Mouse (Mus musculus): ENCODE results near the gene Anpep.
"Not testable (repeated sequence)": the region's sequence is repeated elsewhere in the genome, so short reads cannot be mapped to it uniquely, and the experiment has no call there.

The Anpep gene

DNA sequence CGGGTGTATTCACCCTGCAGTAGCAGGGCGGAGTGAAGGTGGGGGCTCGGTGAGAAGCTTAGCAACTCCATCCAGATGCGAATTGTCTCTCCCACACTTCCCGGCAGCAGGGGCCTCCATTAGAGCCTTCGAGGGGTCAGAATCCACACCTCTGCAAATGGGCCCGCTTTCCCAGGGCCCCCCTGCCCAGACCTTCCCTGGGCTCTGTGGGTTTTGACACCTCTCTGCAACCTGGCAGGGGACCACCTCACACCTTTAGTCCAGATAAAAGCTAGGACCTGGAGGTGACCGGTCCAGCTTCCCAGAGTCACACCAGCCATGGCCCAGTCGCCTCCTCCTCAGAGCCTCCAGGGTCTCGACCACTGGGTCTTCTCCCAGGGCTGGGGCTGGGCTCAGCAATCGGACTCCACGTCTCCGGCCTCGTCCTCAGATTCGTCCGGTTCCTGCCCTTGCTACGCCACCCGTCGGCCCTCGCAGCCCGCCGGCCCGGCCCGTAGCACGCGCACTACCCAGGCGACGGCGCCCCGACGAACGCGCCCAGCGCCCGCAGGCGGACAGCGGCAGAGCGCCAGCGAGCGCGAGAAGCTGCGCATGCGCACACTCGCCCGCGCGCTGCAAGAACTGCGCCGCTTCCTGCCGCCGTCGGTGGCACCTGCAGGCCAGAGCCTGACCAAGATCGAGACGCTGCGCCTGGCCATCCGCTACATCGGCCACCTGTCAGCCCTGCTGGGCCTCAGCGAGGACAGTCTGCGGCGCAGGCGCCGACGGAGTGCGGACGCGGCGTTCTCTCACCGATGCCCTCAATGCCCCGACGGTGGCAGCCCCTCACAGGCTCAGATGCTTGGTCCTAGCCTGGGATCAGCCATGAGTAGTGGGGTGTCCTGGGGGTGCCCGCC is 50.0 kb downstream of the Anpep start, which contains the start of gene Mesp2:
Gene Mesp2, plus strand, starts transcription at position 117 of the 896 bp plus-strand sequence.
- DNase-seq = peak; percentile 20 to 42

DNA sequence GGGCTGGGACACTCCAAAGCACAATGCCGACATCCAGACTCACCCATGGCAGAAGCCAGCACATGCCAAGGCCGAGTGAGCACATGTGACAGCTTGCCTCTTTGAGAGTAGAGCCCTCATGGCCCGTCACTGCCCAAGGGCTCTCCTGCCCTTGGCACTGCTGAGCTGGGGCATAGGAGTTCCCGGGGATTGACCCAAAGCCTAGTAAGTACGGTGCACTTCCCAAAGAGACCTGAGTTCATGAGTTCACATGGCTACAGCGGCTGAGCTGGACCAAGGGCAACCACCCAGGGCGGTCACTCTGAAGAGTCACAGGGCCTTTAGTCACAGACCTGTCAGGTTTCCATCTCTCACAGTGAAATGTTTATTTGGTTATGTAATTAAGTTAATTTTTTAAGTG is 52.3 kb downstream of the Anpep start:
- no peak for DNase-seq

DNA sequence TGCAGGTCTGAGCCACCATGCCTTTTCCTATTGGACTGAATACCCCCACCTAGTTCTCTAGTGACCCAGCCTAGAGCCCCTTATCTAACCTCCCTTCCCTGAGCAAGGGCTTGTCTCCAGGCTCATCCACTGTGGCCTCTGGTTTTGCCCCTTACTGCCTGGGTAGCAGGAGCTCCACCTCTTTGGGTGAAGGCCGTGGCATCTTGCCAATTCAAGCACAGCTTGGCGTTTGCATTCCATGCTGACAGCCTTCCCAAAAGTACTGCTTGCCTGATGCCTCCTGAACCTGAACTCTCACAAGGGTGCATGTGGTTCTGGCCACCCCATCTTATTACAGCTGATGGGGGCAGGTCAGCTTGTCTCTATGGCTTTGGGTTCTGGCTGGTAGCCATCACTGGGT is 57.0 kb downstream of the Anpep start:
- no peak for DNase-seq

DNA sequence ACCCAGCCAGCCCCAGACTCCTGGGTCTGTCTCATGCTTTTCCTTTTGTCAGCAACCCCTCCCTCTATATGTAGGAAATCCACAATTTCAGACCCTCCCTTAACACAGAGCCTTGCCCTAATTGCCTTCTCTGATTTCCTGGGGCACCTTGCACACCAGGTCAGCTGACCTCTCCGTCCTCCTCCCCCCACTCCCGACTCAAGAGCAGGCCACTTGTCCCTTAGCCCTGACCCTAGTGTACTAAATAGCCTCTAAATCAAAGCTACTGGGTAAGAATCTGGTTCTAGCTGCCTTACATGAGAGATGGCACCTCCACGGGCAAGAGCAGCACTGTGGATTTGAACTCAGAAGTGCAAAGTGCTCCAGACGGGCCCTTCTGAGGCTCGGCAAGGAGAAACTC is 58.8 kb downstream of the Anpep start:
- no peak for DNase-seq

DNA sequence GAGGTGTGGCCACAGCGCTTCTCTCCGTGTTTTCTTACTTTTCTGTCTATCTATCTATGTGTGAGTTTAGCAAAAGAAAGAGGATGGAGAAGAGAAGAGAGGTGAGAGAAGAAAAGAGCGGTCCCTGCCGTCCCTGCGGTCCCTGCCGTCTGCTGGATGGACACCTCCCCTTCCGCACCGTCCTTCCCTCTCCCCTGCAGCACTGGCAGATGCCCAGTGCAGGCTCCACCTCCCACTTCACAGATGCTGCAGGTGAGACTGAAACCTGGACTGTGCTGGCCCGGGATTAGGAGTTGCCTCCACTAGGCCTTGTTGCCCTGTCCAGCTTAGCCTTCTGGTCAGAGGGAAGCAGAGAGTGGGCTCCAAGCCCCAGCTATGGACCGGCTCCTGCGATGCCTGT is 59.5 kb downstream of the Anpep start:
- no peak for DNase-seq

DNA sequence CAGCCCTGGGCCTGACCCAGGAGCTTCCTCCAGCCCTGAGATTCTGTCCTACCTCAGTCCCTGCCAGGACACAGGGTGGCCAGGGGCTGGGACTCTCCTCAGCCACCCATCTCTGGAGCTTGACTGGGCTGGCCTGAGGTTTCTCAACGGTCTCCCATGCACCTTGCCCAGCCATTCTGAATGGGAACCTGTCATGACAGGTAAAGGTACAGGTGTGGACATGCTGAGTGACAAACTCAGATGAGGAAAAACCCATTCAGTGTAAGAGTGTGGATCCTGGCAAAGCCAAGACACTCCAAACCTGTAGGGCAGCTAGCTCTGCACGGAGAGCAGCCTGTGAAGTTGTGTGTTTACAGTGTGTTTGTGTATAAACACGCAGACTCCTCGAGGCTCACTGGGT is 60.5 kb downstream of the Anpep start:
- DNase-seq = no peak

DNA sequence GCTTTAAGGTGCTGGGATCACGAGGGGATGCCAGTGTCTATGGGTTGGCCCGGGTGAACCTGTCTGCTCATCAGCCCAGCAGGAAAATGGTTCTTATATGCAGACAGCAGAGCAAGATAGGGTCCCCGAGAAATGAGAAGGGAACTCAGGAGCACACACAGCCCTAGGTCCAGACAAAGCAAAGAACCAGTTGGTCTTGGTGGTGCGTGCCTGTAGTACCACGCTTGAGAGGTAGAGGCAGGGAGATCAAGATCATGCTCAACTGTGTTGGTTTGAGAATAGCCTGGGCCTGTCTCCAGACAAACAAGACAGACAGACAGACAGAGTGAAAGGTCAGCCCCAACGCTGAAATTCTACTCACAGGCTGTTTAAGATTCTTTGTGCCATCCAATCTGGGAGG is 61.4 kb downstream of the Anpep start:
- no peak for DNase-seq

DNA sequence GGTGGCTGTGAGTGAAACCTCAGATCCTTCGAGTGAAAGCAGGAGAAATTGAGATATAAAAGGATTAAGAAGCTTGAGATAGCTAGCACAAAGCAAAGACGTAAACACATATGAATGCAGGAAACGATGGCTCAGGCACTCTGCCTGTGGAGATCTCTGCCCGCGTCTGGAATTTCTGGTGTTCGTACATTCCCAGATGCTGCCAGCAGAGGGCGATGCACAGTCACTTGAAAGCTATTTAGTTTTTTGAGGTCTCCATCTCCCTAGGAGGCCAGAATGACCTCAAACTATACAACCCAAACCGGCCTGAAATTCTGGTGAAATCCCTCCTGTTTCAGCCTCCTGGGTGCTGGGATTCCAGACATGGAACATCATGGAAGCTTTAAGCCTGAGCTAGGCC is 61.8 kb downstream of the Anpep start:
- peak; percentile 69 to 77 for DNase-seq

DNA sequence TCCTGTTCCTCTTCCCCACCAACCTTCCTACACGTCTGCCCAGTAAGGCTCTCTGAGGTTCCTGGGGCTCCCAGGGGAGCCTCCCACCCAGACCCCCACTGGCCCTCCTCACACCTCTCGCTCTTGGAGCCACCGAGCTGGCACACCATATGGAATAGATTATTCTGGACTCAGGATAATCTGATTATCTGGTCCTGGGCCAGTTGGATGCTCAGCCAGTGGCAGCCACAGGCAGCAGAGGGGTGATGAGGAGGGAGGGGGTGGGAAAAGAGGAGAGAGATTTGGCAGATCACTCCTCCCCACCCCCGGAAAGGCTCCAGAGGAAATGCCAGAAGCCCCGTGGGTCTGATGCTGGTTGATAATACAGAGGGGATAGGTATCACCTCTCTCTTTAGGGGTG is 62.3 kb downstream of the Anpep start:
- no peak for DNase-seq

DNA sequence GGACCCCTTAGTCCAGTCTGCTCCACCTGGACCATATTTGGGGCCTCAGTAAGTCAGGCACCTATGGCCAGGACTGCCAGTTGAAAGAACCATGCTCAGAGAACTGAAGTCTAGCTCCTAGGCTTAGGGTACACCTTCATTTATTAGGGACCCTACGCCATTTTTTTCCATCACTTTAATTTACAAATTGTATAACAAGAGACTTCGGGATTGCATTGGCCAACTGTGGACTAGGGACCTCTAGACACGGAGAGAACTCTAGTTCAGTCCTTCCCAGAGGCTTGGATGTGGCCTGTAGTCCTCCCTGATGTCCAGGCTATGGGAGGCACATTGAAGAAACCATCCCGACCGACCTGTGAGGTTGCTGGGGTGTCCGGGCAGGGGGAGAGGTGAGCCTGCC is 67.2 kb downstream of the Anpep start, which contains the start of gene Mesp1:
Gene Mesp1, minus strand, starts transcription at position 101 of the 400 bp plus-strand sequence.
- DNase-seq = no peak

DNA sequence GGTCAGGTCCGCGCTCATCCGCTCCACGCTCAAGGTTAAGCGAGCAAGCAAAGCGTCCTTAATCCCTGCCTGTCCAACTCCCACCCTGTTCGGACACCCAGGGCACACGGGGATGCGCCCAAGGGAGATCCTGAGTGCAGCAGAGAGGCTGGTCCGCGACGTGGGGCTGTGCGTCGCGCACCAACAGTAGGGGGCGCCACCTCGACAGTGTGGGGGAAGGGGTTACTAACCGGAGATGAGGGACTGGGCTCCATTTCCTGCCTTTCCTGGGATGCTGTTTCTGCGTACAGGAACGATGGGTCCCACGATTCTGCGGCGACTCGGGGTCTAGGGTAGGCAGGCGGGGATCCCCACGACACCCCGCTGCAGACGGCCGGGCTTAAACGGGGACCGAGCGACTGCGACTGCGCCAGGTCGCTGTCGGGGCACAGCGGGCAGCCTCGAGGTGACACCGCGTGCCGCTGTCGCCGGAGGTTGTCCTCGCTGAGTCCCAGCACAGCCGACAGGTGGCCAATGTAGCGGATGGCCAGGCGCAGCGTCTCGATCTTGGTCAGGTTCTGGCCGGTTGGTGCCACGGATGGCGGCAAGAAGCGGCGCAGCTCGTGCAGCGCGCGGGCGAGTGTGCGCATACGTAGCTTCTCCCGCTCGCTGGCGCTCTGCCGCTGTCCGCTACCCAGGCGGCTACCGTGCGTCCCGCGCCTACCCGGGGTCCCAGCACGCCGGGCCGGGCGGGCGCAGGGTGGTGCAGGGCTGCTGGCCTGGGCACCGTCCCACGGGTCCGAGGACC is 68.0 kb downstream of the Anpep start:
- DNase-seq = peak in 1 of 2 experiments; percentile 19

DNA sequence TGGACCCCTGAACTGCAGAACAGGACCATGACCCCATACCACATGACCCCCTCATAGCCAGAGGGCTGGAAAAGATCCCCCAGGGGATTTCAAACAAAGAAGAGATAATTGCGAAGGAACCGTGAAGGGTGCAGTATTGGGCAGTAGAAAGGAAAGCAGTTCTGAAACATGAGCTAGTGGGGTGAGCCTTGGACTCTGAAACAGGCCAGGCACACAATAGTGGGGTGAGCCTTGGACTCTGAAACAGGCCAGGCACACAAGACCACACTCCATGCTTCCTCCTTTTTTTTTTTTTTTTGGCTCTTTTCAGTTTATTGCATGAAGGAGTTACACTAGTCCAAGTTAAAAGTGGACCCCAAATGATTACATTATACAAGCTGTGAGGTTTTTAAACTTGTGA is 71.0 kb downstream of the Anpep start:
- DNase-seq = not testable (repeated sequence)

DNA sequence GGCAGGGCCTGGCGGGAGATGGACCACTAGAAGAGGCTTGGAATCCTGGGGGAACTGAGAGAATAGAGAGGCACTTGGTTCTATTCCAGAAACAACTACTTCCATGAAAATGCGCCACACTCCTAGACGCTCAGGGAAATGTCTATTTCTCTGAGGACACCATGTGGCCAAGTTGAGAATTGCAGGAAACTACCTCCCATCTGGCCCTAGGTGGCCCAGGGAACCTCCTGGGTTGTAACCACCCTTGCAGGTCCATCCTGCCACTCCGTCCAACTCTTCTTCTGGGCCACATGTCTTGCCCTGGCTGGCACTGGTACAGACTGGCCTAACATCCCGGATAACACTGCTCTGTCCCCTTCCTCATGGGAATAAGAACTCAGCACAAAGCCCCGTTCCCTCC is 74.6 kb downstream of the Anpep start:
- DNase-seq = peak; percentile 58 to 70

DNA sequence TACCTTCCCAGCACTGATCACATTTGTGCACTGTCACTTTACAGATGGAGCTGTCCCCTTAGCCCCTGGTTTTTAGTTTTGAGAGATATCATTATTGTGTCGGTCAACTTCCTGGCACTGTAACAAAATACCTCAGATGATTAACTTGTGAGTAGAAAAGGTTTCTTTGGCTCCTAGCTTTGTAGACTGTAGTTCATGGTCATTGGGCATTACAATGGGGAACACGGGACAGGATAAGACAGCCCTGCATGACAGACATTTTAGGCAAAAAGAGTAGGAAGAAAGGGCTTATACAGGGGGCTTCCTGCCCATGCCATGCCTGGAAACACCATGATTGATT is 78.4 kb downstream of the Anpep start:
- no peak for DNase-seq

DNA sequence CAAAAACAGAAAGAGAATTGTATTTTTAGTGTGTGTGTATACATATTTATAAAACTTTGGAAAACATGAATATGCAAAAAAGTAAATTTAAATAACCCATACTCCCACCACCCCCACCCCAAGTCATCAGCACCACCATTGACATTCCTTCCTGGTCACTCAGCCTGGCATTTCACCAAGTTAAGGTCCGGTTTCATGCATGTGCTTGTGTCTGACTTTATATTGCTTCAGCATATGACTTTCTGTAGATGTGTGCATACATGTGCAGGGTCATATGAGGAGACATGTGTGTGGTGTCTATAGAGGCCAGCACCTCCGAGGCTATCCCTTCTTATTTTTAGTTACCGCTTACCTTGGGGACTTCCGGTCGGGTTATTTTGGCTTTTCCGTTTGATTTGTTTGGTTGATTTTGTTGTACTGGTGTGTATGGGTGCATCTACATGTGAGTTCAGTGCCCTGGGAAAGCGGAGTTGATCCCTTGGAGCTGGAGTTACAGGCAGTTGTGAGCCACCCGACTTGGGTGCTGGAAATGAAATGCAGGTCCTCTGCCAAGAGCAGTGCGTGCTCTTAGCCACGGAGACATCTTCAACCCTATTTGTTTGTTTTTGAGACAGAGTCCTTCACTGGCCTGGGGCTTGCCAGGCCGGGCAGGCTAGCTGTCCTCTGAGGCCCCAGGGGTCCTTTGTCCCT is 78.9 kb downstream of the Anpep start:
- no peak for DNase-seq

DNA sequence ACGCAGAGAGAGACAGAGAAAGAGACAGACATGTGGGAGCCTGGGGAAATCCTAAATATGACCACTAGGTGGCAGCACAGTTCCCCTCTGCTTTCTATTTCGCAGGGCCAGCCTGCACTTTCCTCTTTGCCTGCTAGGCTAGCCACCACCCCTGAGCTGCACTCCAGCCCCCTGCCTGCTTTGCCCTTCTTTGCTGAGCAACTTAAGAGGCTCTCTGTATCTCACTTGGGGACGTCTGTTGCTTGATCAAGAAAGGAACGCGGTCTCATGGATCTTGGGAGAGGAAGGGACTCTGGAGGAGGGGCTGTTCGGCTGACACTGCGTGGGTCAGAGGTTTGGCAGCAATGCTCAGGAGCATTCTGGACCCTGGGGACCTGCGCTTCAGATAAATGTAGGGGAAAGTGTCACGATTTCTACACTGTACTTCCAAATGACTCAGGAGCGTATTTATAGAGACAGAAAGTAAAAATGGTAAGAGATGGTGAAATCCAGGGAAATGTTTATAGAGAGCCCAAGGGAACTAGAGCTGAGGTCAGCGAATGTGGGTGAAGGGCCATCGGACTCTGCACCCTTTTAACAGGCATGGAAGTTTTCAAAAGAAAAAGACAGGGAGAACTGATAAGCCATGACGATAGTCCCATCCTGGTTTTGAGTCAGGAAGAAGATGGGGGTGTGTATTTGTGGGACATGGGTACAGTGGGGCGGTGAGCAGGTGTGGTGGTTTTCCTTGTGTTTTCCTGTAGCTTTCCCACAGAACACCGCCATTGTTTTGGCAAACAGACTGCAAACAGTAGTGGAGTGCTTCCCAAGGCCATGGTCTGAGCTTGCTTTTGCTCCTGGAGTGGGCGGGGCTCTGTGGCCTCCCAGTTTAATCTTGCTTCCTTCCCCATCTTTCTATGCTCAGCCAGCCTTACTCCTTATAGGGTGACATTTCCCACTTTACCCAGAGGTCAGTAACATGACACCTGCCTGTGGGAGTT is 79.9 kb downstream of the Anpep start:
- peak; percentile 67 to 76 for DNase-seq
